Mouse (Mus musculus): Measurements from ENCODE around the gene Pawr. TPM values are rescaled to one million over a fixed set of nuclear protein-coding genes. Genes with fewer than 3 reads are reported as not detected.

The Pawr gene
- polyA plus RNA-seq, 1 experiment from 2014 or later = 25.3 TPM

- peak overlapping the region; percentile 92 for H3K4me3 ChIP-seq (ENCODE audit: low read length)
- H3K9ac ChIP-seq (ENCODE audit: low read depth, low read length) = peak overlapping the region; percentile 93; the same call in 1 of the 2 replicates
- H3K27ac ChIP-seq (ENCODE audit: low read depth, low read length) = no peak overlapping the region
- no peaks in the 10 kb centered on the region for H3K27me3 ChIP-seq (ENCODE audit: control insufficient read depth, insufficient read depth, low read length)
- peak overlapping the region; percentile 72 for H3K4me2 ChIP-seq (replicated peaks; ENCODE audit: low read depth, low read length)
- WGBS = 9% methylated on average over 10 of the region's 10 CpGs
- H3K4me1 ChIP-seq (ENCODE audit: control insufficient read depth, insufficient read depth, low read length) = 0 out of 2 replicates have a peak, but pooled peaks cover 3% of the 10 kb centered on the region
- no peaks in the 10 kb centered on the region for H3K9me3 ChIP-seq (ENCODE audit: control insufficient read depth, low read length)
- no peak for ATAC-seq (ENCODE audit: low FRiP score, low TSS enrichment)
- H3K36me3 ChIP-seq (ENCODE audit: control insufficient read depth, insufficient read depth, low read length) = no peaks in the 10 kb centered on the region
Observed at GRCm38 (mm10) chr10:108330964-108331363, 957 bp upstream of the Pawr start.

- WGBS = under 1% methylated on average over 94 of the region's 129 CpGs
Observed at GRCm38 (mm10) chr10:108332571-108333541, 935 bp downstream of the Pawr start.

GRCm38 (mm10) chr10:108333642-108334041 is 1.7 kb downstream of the Pawr start:
- no peak for ATAC-seq (ENCODE audit: low FRiP score, low TSS enrichment)
- 4% methylated on average over 12 of the region's 12 CpGs for WGBS
- H3K9me3 ChIP-seq (ENCODE audit: control insufficient read depth, low read length) = no peaks in the 10 kb centered on the region
- 0 out of 2 replicates have a peak, but pooled peaks cover 13% of the 10 kb centered on the region for H3K4me1 ChIP-seq (ENCODE audit: control insufficient read depth, insufficient read depth, low read length)
- peak overlapping the region; percentile 92 for H3K4me3 ChIP-seq (ENCODE audit: low read length)
- H3K9ac ChIP-seq (ENCODE audit: low read depth, low read length) = peak overlapping the region; percentile 93; the same call in 1 of the 2 replicates
- no peaks in the 10 kb centered on the region for H3K36me3 ChIP-seq (ENCODE audit: control insufficient read depth, insufficient read depth, low read length)
- H3K4me2 ChIP-seq (replicated peaks; ENCODE audit: low read depth, low read length) = peak overlapping the region; percentile 72
- peak overlapping the region; percentile 86; the same call in 1 of the 2 replicates for H3K27ac ChIP-seq (ENCODE audit: low read depth, low read length)
- H3K27me3 ChIP-seq (ENCODE audit: control insufficient read depth, insufficient read depth, low read length) = no peaks in the 10 kb centered on the region

More at GRCm38 (mm10) chr10:108332571-108333541, 935 bp downstream of the Pawr start:
- peak overlapping the region; percentile 86 for H3K27ac ChIP-seq (ENCODE audit: low read depth, low read length)
- H3K4me2 ChIP-seq (replicated peaks; ENCODE audit: low read depth, low read length) = peak overlapping the region; percentile 72
- H3K4me1 ChIP-seq (ENCODE audit: control insufficient read depth, insufficient read depth, low read length) = 0 out of 2 replicates have a peak, but pooled peaks cover 13% of the 10 kb centered on the region
- ATAC-seq (ENCODE audit: low FRiP score, low TSS enrichment) = peak; percentile 50
- H3K4me3 ChIP-seq (ENCODE audit: low read length) = peak overlapping the region; percentile 92
- no peaks in the 10 kb centered on the region for H3K27me3 ChIP-seq (ENCODE audit: control insufficient read depth, insufficient read depth, low read length)
- no peaks in the 10 kb centered on the region for H3K36me3 ChIP-seq (ENCODE audit: control insufficient read depth, insufficient read depth, low read length)
- H3K9ac ChIP-seq (ENCODE audit: low read depth, low read length) = peak overlapping the region; percentile 93
- no peaks in the 10 kb centered on the region for H3K9me3 ChIP-seq (ENCODE audit: control insufficient read depth, low read length)

GRCm38 (mm10) chr10:108334096-108334495 is 2.2 kb downstream of the Pawr start:
- Histone ChIP-seq H3K36me3 (ENCODE audit: control insufficient read depth, insufficient read depth, low read length) (no peaks in the 10 kb centered on the region), H3K9me3 (ENCODE audit: control insufficient read depth, low read length) (no peaks in the 10 kb centered on the region), H3K9ac (ENCODE audit: low read depth, low read length) (no peak overlapping the region), H3K4me3 (ENCODE audit: low read length) (peak overlapping the region; percentile 92), H3K27ac (ENCODE audit: low read depth, low read length) (no peak overlapping the region), H3K4me2 (replicated peaks; ENCODE audit: low read depth, low read length) (peak overlapping the region; percentile 72; the same call in 1 of the 2 replicates), H3K4me1 (ENCODE audit: control insufficient read depth, insufficient read depth, low read length) (0 out of 2 replicates have a peak, but pooled peaks cover 13% of the 10 kb centered on the region), H3K27me3 (ENCODE audit: control insufficient read depth, insufficient read depth, low read length) (no peaks in the 10 kb centered on the region)
- no peak for ATAC-seq (ENCODE audit: low FRiP score, low TSS enrichment)
- 24% methylated on average over 1 of the region's 1 CpGs for WGBS

- Histone ChIP-seq H3K4me1 (ENCODE audit: control insufficient read depth, insufficient read depth, low read length) (0 out of 2 replicates have a peak, but pooled peaks cover 13% of the 10 kb centered on the region), H3K4me2 (replicated peaks; ENCODE audit: low read depth, low read length) (no peak overlapping the region), H3K4me3 (ENCODE audit: low read length) (no peak overlapping the region), H3K9ac (ENCODE audit: low read depth, low read length) (no peak overlapping the region), H3K27ac (ENCODE audit: low read depth, low read length) (peak overlapping the region; percentile 51; the same call in 1 of the 2 replicates), H3K36me3 (ENCODE audit: control insufficient read depth, insufficient read depth, low read length) (no peaks in the 10 kb centered on the region), H3K27me3 (ENCODE audit: control insufficient read depth, insufficient read depth, low read length) (no peaks in the 10 kb centered on the region), H3K9me3 (ENCODE audit: control insufficient read depth, low read length) (no peaks in the 10 kb centered on the region)
- ATAC-seq (ENCODE audit: low FRiP score, low TSS enrichment) = no peak
- WGBS = 81% methylated on average over 10 of the region's 10 CpGs
Observed at GRCm38 (mm10) chr10:108335736-108336292, 3.9 kb downstream of the Pawr start.

GRCm38 (mm10) chr10:108336581-108336980 is 4.7 kb downstream of the Pawr start:
- Histone ChIP-seq H3K9me3 (ENCODE audit: control insufficient read depth, low read length) (no peaks in the 10 kb centered on the region), H3K36me3 (ENCODE audit: control insufficient read depth, insufficient read depth, low read length) (no peaks in the 10 kb centered on the region), H3K27me3 (ENCODE audit: control insufficient read depth, insufficient read depth, low read length) (no peaks in the 10 kb centered on the region), H3K4me3 (ENCODE audit: low read length) (no peak overlapping the region), H3K4me1 (ENCODE audit: control insufficient read depth, insufficient read depth, low read length) (0 out of 2 replicates have a peak, but pooled peaks cover 11% of the 10 kb centered on the region), H3K4me2 (replicated peaks; ENCODE audit: low read depth, low read length) (no peak overlapping the region; the same call in 1 of the 2 replicates), H3K9ac (ENCODE audit: low read depth, low read length) (no peak overlapping the region), H3K27ac (ENCODE audit: low read depth, low read length) (peak overlapping the region; percentile 55; the same call in 1 of the 2 replicates)
- no peak for ATAC-seq (ENCODE audit: low FRiP score, low TSS enrichment)
- WGBS = 63% methylated on average over 9 of the region's 9 CpGs

- ATAC-seq (ENCODE audit: low FRiP score, low TSS enrichment) = no peak
- 90% methylated on average over 22 of the region's 22 CpGs for WGBS
- Histone ChIP-seq H3K9me3 (ENCODE audit: control insufficient read depth, low read length) (no peaks in the 10 kb centered on the region), H3K9ac (ENCODE audit: low read depth, low read length) (no peak overlapping the region), H3K36me3 (ENCODE audit: control insufficient read depth, insufficient read depth, low read length) (peaks cover 4% of the 10 kb centered on the region), H3K4me1 (ENCODE audit: control insufficient read depth, insufficient read depth, low read length) (0 out of 2 replicates have a peak, but pooled peaks cover 11% of the 10 kb centered on the region), H3K4me2 (replicated peaks; ENCODE audit: low read depth, low read length) (no peak overlapping the region), H3K27me3 (ENCODE audit: control insufficient read depth, insufficient read depth, low read length) (no peaks in the 10 kb centered on the region), H3K27ac (ENCODE audit: low read depth, low read length) (no peak overlapping the region), H3K4me3 (ENCODE audit: low read length) (no peak overlapping the region)
Observed at GRCm38 (mm10) chr10:108338055-108338961, 6.4 kb downstream of the Pawr start.

GRCm38 (mm10) chr10:108339118-108339517 is 7.2 kb downstream of the Pawr start:
- H3K27ac ChIP-seq (ENCODE audit: low read depth, low read length) = no peak overlapping the region
- WGBS = 90% methylated on average over 5 of the region's 5 CpGs
- H3K4me1 ChIP-seq (ENCODE audit: control insufficient read depth, insufficient read depth, low read length) = 0 out of 2 replicates have a peak, but pooled peaks cover 11% of the 10 kb centered on the region
- H3K4me2 ChIP-seq (replicated peaks; ENCODE audit: low read depth, low read length) = no peak overlapping the region
- no peak overlapping the region for H3K4me3 ChIP-seq (ENCODE audit: low read length)
- no peaks in the 10 kb centered on the region for H3K27me3 ChIP-seq (ENCODE audit: control insufficient read depth, insufficient read depth, low read length)
- H3K9me3 ChIP-seq (ENCODE audit: control insufficient read depth, low read length) = no peaks in the 10 kb centered on the region
- H3K36me3 ChIP-seq (ENCODE audit: control insufficient read depth, insufficient read depth, low read length) = peaks cover 6% of the 10 kb centered on the region
- H3K9ac ChIP-seq (ENCODE audit: low read depth, low read length) = no peak overlapping the region
- no peak for ATAC-seq (ENCODE audit: low FRiP score, low TSS enrichment)

Measured in kidney, embryonic 14.5 days (tissue).